Mouse (Mus musculus) liver, embryonic 13.5 days (tissue): ENCODE results near the gene Nat8f3. TPM values are rescaled to one million over a fixed set of nuclear protein-coding genes. Genes with fewer than 3 reads are reported as not detected.
"Not testable (repeated sequence)": the region's sequence is repeated elsewhere in the genome, so short reads cannot be mapped to it uniquely, and the experiment has no call there.

Experiments used
- ATAC-seq: fragments of 200-750 bp; cut with Nextera tagmentation; 2 replicates; pipeline ENCODE4 v1.8.0; 2017; ENCODE audit warnings: low read depth, mild to moderate bottlenecking, moderate number of reproducible peaks, moderate library complexity
- DNase-seq: peaks from one replicate; pipeline ENCODE4 v3.0.0; 2022
- H3K27ac ChIP-seq: fragments of 300-500 bp; sonication (generic); 2 replicates; pipeline ENCODE4 v1.5.1; 2015; ENCODE audit warnings: moderate library complexity, mild to moderate bottlenecking, inconsistent platforms
- H3K27me3 ChIP-seq: fragments of 300-500 bp; sonication (generic); 2 replicates; pipeline ENCODE4 v1.6.1; 2015; ENCODE audit warnings: mild to moderate bottlenecking, inconsistent platforms
- H3K36me3 ChIP-seq: fragments of 300-500 bp; sonication (generic); 2 replicates; pipeline ENCODE4 v1.6.1; 2015; ENCODE audit warnings: mild to moderate bottlenecking, inconsistent platforms
- H3K4me1 ChIP-seq: fragments of 300-500 bp; sonication (generic); replicated peaks from 2 replicates; pipeline ENCODE4 v1.6.1; 2015; ENCODE audit warnings: inconsistent platforms
- H3K4me2 ChIP-seq: fragments of 300-500 bp; sonication (generic); 2 replicates; pipeline ENCODE4 v1.6.1; 2015; ENCODE audit warnings: inconsistent platforms, mild to moderate bottlenecking, moderate library complexity
- H3K4me3 ChIP-seq: fragments of 300-500 bp; sonication (generic); replicated peaks from 2 replicates; pipeline ENCODE4 v1.5.1; 2015; ENCODE audit warnings: mild to moderate bottlenecking, inconsistent platforms
- H3K9ac ChIP-seq: fragments of 300-500 bp; sonication (generic); 2 replicates; pipeline ENCODE4 v1.6.1; 2015; ENCODE audit warnings: mild to moderate bottlenecking, inconsistent platforms
- H3K9me3 ChIP-seq: fragments of 300-500 bp; sonication (generic); replicated peaks from 2 replicates; pipeline ENCODE4 v1.6.1; 2016; ENCODE audit warnings: inconsistent platforms
- WGBS: fragments of 180-500 bp; shearing (Covaris S2); methylation state at CpG from one replicate; pipeline ENCODE4 v1.1.7; 2015; ENCODE audit not compliant: insufficient replicate concordance; 5-methylcytosine and 5-hydroxymethylcytosine counted together
- microRNA-seq: library from miRNA; unstranded; fragments of <30 nt; microRNA quantifications from one replicate; pipeline ENCODE4, GENCODE M21; 2016
- polyA plus RNA-seq: library from polyadenylated mRNA; unstranded; fragments of >200 nt; fragmentation: Nextera tagmentation; extraction: Ambion mirVana; gene quantifications from 2 replicates; pipeline ENCODE4 v1.2.1, GENCODE M21; 2015

The Nat8f3 gene
- polyA plus RNA-seq, 1 experiment from 2014 or later = not detected

- not testable (repeated sequence) for H3K27ac ChIP-seq, H3K36me3 ChIP-seq, H3K27me3 ChIP-seq, H3K9me3 ChIP-seq, DNase-seq, H3K4me2 ChIP-seq, H3K4me1 ChIP-seq, ATAC-seq, H3K9ac ChIP-seq, H3K4me3 ChIP-seq
- 78% methylated on average over 5 of the region's 5 CpGs for WGBS
Measured at GRCm38 (mm10) chr6:85709206-85709605, 56.3 kb downstream of the Nat8f3 start.

- not testable (repeated sequence) for H3K4me1 ChIP-seq, H3K27ac ChIP-seq, H3K36me3 ChIP-seq, H3K9ac ChIP-seq, H3K27me3 ChIP-seq, H3K4me2 ChIP-seq, H3K4me3 ChIP-seq, H3K9me3 ChIP-seq, ATAC-seq, DNase-seq
- 70% methylated on average over 2 of the region's 4 CpGs for WGBS
Measured at GRCm38 (mm10) chr6:85701943-85702342, 63.6 kb downstream of the Nat8f3 start.

Small RNAs within 50 kb of the gene (microRNA-seq; reads per million reads assigned to microRNA genes)
- gene Gm27317 = not detected
- gene Mir6375 = not detected

Other genes with a start within 250 kb of the Nat8f3 start
- 1.6 and 2.0 TPM in 2 replicates for gene Alms1, start 178.2 kb downstream of the Nat8f3 start, polyA plus RNA-seq
- gene Nat8f7, start 52.5 kb downstream of the Nat8f3 start, polyA plus RNA-seq = not detected in 2 replicates
- gene Nat8f6, start 55.2 kb upstream of the Nat8f3 start, polyA plus RNA-seq = not detected in 2 replicates
- gene Nat8f5, start 55.2 kb upstream of the Nat8f3 start, polyA plus RNA-seq = not detected in 2 replicates
- gene Nat8, start 66.3 kb upstream of the Nat8f3 start, polyA plus RNA-seq = not detected in 2 replicates
- 0.03 TPM in 1 of 2 replicates, not detected in the other for gene Nat8f2, start 103.4 kb upstream of the Nat8f3 start, polyA plus RNA-seq
- 0.86 and 1.0 TPM in 2 replicates for gene Nat8f4, start 139.1 kb upstream of the Nat8f3 start, polyA plus RNA-seq
- 26.4 and 37.1 TPM in 2 replicates for gene Tprkb, start 146.1 kb upstream of the Nat8f3 start, polyA plus RNA-seq
- 5.0 and 5.6 TPM in 2 replicates for gene Nat8f1, start 149.9 kb upstream of the Nat8f3 start, polyA plus RNA-seq
- 29.0 and 40.3 TPM in 2 replicates for gene Dusp11, start 195.9 kb upstream of the Nat8f3 start, polyA plus RNA-seq